Mouse (Mus musculus): Measurements from ENCODE around the gene Klhl10.

DNA sequence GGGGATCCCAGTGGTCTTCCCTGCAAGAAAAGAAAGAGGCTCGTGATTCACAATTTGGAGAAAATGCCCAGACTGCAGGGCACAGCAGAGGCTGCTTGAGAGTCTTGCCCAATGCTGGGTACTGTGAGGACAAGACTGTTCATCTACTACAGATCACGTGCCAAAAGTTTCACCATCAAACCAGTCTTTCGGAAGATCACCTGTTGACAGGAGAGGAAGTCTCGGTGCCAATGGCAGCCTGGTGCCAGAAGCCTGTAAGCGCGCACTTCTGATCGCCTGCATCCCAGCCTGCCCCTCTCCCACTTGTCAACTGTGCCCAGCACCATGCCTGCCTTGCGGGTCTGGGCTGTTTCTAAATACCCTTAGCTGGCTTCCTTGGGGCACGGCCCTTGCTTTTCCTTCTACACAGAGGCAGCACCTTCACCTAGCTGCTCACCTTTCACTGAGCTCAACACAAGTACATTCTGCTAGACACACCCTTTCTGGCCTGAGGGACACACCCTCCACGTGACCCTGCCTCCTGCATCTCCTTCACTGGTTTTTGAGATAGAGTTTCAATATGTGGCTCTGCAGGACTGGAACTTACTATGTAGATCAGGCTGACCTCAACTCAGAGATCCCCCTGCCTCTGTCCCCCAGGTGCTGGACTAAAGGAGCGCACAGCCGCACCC, 63.4 kb downstream of the Klhl10 start:
- TF ChIP-seq MAX (IDR thresholded peaks at IDR 0.05) (no peak), CTCF (IDR thresholded peaks at IDR 0.05; ENCODE audit: control insufficient read depth, insufficient read depth, insufficient read length) (no peak), MYOD1 (IDR thresholded peaks at IDR 0.05; ENCODE audit: control insufficient read depth, insufficient read length, low read depth) (no peak), USF1 (IDR thresholded peaks at IDR 0.05; ENCODE audit: low read depth) (no peak), MYOG (IDR thresholded peaks at IDR 0.05; ENCODE audit: control insufficient read depth, extremely low read depth, insufficient read length) (no peak), CEBPB (IDR thresholded peaks at IDR 0.05; ENCODE audit: low read depth) (no peak)

Data from C2C12 (cell line).